Comparison of ENCODE assay signal across 19 mouse cellular contexts in genomic region chr12:75845070-75845469, GRCm38 (mm10). TPM values are rescaled to one million over a fixed set of nuclear protein-coding genes. Genes with fewer than 3 reads are reported as not detected.
DNase-seq lines count a peak whose midpoint lies in the region; ATAC-seq and TF ChIP-seq lines count a peak whose summit lies in the region.
"Had no signal": no experiment of that assay in that cellular context is flagged by ENCODE, and none has a peak within 500 bp of the region (broad histone marks: within the 10 kb centered on the region; RNA-seq: fewer than 3 reads in every experiment).

No protein-coding gene starts in this region.

- no peak overlapping the region for H3K9ac ChIP-seq in heart, embryonic 12.5 days
- no peak overlapping the region for H3K9ac ChIP-seq in intestine, embryonic 14.5 days (ENCODE audit: low read length)
- H3K9ac ChIP-seq in intestine, embryonic 16.5 days (ENCODE audit: low read depth, low read length), result no peak overlapping the region
- no peak overlapping the region for H3K9ac ChIP-seq in lung, embryonic 15.5 days
- no peak overlapping the region for H3K9ac ChIP-seq in MEL (ENCODE audit: control insufficient read depth, low read depth, low read length, poor library complexity, severe bottlenecking)
- H3K9ac ChIP-seq: embryonic facial prominence, embryonic 15.5 days; forebrain, embryonic 15.5 days; hindbrain, embryonic 14.5 days had no signal

- H3K4me1 ChIP-seq in heart, embryonic 12.5 days (replicated peaks), result peaks cover 50% of the 10 kb centered on the region
- peaks cover 6% of the 10 kb centered on the region; the same call in 1 of the 2 replicates for H3K4me1 ChIP-seq in intestine, embryonic 14.5 days (replicated peaks; ENCODE audit: control insufficient read depth, insufficient read depth, low read length)
- H3K4me1 ChIP-seq in intestine, embryonic 16.5 days (ENCODE audit: control insufficient read depth, insufficient read depth, low read length), result 0 out of 2 replicates have a peak, but pooled peaks cover 3% of the 10 kb centered on the region
- peaks cover 16% of the 10 kb centered on the region for H3K4me1 ChIP-seq in lung, embryonic 15.5 days
- peaks cover 0 to 7% of the 10 kb centered on the region in 2 experiments; a peak in 2 of 4 replicates for H3K4me1 ChIP-seq in MEL (ENCODE audit: control insufficient read depth in 1 of 2, insufficient read depth in 2 of 2, low read length in 2 of 2)
- H3K4me1 ChIP-seq: embryonic facial prominence, embryonic 15.5 days; forebrain, embryonic 15.5 days had no signal

- no peak overlapping the region for H3K4me2 ChIP-seq in heart, embryonic 12.5 days
- peak overlapping the region; percentile 13; the same call in 1 of the 2 replicates for H3K4me2 ChIP-seq in intestine, embryonic 14.5 days (ENCODE audit: low read length)
- no peak overlapping the region for H3K4me2 ChIP-seq in intestine, embryonic 16.5 days (ENCODE audit: low read depth, low read length)
- no peak overlapping the region for H3K4me2 ChIP-seq in lung, embryonic 15.5 days
- H3K4me2 ChIP-seq: embryonic facial prominence, embryonic 15.5 days; forebrain, embryonic 15.5 days; hindbrain, embryonic 14.5 days had no signal

- ATAC-seq in heart, embryonic 12.5 days (ENCODE audit: insufficient number of reproducible peaks, low FRiP score), result no peak
- no peak for ATAC-seq in intestine, embryonic 14.5 days (replicated peaks; ENCODE audit: low FRiP score, low TSS enrichment, low read depth)
- no peak for ATAC-seq in intestine, embryonic 16.5 days
- ATAC-seq in lung, embryonic 15.5 days (ENCODE audit: borderline replicate concordance, extremely low read depth, low FRiP score, low TSS enrichment), result peak; percentile 40; the same call in 1 of the 2 replicates
- no peak for ATAC-seq in erythroblast, adult 5-6 weeks (replicated peaks; ENCODE audit: low FRiP score, poor library complexity, severe bottlenecking)
- ATAC-seq: forebrain, embryonic 15.5 days; intestine, postnatal 0 days had no signal

- H3K27ac ChIP-seq in heart, embryonic 12.5 days (ENCODE audit: poor library complexity, severe bottlenecking), result peak overlapping the region; percentile 12; the same call in 1 of the 2 replicates
- no peak overlapping the region for H3K27ac ChIP-seq in intestine, embryonic 14.5 days (ENCODE audit: low read depth)
- no peak overlapping the region for H3K27ac ChIP-seq in intestine, embryonic 16.5 days (ENCODE audit: low read length)
- H3K27ac ChIP-seq in lung, embryonic 15.5 days, result no peak overlapping the region
- H3K27ac ChIP-seq in MEL (ENCODE audit: control insufficient read depth, low read depth, low read length), result no peak overlapping the region
- H3K27ac ChIP-seq: embryonic facial prominence, embryonic 15.5 days; forebrain, embryonic 15.5 days; hindbrain, embryonic 10.5 days; hindbrain, embryonic 14.5 days had no signal

- no peaks in the 10 kb centered on the region for H3K27me3 ChIP-seq in heart, embryonic 12.5 days (replicated peaks)
- no peaks in the 10 kb centered on the region for H3K27me3 ChIP-seq in intestine, embryonic 14.5 days (replicated peaks; ENCODE audit: control insufficient read depth, insufficient read depth, low read length)
- H3K27me3 ChIP-seq in intestine, embryonic 16.5 days (replicated peaks; ENCODE audit: control insufficient read depth, insufficient read depth, low read length), result no peaks in the 10 kb centered on the region
- no peaks in the 10 kb centered on the region for H3K27me3 ChIP-seq in lung, embryonic 15.5 days
- no peaks in the 10 kb centered on the region; a peak in 2 of 4 replicates for H3K27me3 ChIP-seq in MEL (ENCODE audit: control insufficient read depth in 1 of 2, insufficient read depth in 2 of 2, low read length in 2 of 2)
- H3K27me3 ChIP-seq: embryonic facial prominence, embryonic 15.5 days; forebrain, embryonic 15.5 days had no signal

- H3K79me2 ChIP-seq in MEL (ENCODE audit: control insufficient read depth, insufficient read depth, low read length, poor library complexity), result no peaks in the 10 kb centered on the region

- no peak for TF ChIP-seq POLR2A in MEL (IDR thresholded peaks at IDR 0.05; ENCODE audit: control insufficient read depth in 1 of 2, insufficient read depth in 1 of 2, low read depth in 1 of 2, low read length in 2 of 2, poor library complexity in 1 of 2)

- no peaks in the 10 kb centered on the region for H3K9me3 ChIP-seq in heart, embryonic 12.5 days (replicated peaks)
- no peaks in the 10 kb centered on the region for H3K9me3 ChIP-seq in intestine, embryonic 14.5 days (ENCODE audit: control insufficient read depth, low read length)
- H3K9me3 ChIP-seq in intestine, embryonic 16.5 days (ENCODE audit: control insufficient read depth, low read length), result no peaks in the 10 kb centered on the region
- no peaks in the 10 kb centered on the region for H3K9me3 ChIP-seq in lung, embryonic 15.5 days
- no peaks in the 10 kb centered on the region for H3K9me3 ChIP-seq in MEL (replicated peaks; ENCODE audit: insufficient read depth, low read length)
- H3K9me3 ChIP-seq: embryonic facial prominence, embryonic 15.5 days; forebrain, embryonic 15.5 days; hindbrain, embryonic 10.5 days had no signal

- DNase-seq in heart, adult 8-10 months (ENCODE audit: low spot score), result no peak
- no peak for DNase-seq in intestine, embryonic 14.5 days (ENCODE audit: low spot score)
- no peak for DNase-seq in lung, postnatal 14 days
- DNase-seq in MEL (ENCODE audit: low read depth, low spot score), result peak; percentile 59
- DNase-seq: adrenal gland, adult 8-10 months; adrenal gland, postnatal 36 days; cerebellum, adult 2 months; cerebellum, postnatal 10 days; embryo, embryonic 11 days; heart, postnatal 14 days had no signal

- TF ChIP-seq RAD21 in MEL (IDR thresholded peaks at IDR 0.05; ENCODE audit: low read depth, low read length), result no peak

- H3K4me3 ChIP-seq in heart, embryonic 12.5 days, result no peak overlapping the region
- H3K4me3 ChIP-seq in intestine, embryonic 14.5 days (ENCODE audit: low read depth, low read length), result no peak overlapping the region
- H3K4me3 ChIP-seq in intestine, embryonic 16.5 days (ENCODE audit: low read length), result no peak overlapping the region
- H3K4me3 ChIP-seq in lung, embryonic 15.5 days, result no peak overlapping the region
- H3K4me3 ChIP-seq in MEL (ENCODE audit: control insufficient read depth in 1 of 2, insufficient read depth in 1 of 2, low read depth in 2 of 2, low read length in 2 of 2), result no peak overlapping the region
- H3K4me3 ChIP-seq: embryonic facial prominence, embryonic 15.5 days; forebrain, embryonic 15.5 days; hindbrain, embryonic 10.5 days had no signal

- peak; percentile 72 to 80 for TF ChIP-seq EP300 in MEL (IDR thresholded peaks at IDR 0.05; ENCODE audit: low read depth in 1 of 2, low read length in 2 of 2)

- no peak for TF ChIP-seq CTCF in MEL (IDR thresholded peaks at IDR 0.05 in 2 of 3, conservative IDR thresholded peaks at IDR 0.05 in 1 of 3; ENCODE audit: control insufficient read depth in 1 of 3, insufficient read depth in 1 of 3, low read depth in 2 of 3, low read length in 3 of 3, poor library complexity in 1 of 3, severe bottlenecking in 1 of 3)

- 42% methylated on average over 9 of the region's 9 CpGs for WGBS in heart, embryonic 12.5 days
- whole genome bisulfite sequencing in intestine, embryonic 14.5 days, result 33% methylated on average over 9 of the region's 9 CpGs
- 41% methylated on average over 9 of the region's 9 CpGs for WGBS in intestine, embryonic 16.5 days
- WGBS in lung, embryonic 15.5 days, result 29% methylated on average over 9 of the region's 9 CpGs

- no peaks in the 10 kb centered on the region for H3K36me3 ChIP-seq in heart, embryonic 12.5 days
- H3K36me3 ChIP-seq in intestine, embryonic 14.5 days (ENCODE audit: control insufficient read depth, insufficient read depth, low read length), result no peaks in the 10 kb centered on the region
- H3K36me3 ChIP-seq in intestine, embryonic 16.5 days (ENCODE audit: control insufficient read depth, insufficient read depth, low read length), result no peaks in the 10 kb centered on the region
- no peaks in the 10 kb centered on the region for H3K36me3 ChIP-seq in lung, embryonic 15.5 days
- H3K36me3 ChIP-seq in MEL (ENCODE audit: control insufficient read depth in 1 of 2, insufficient read depth in 2 of 2, low read length in 2 of 2), result peaks cover 0 to 6% of the 10 kb centered on the region in 2 experiments; a peak in 2 of 4 replicates
- H3K36me3 ChIP-seq: embryonic facial prominence, embryonic 15.5 days; forebrain, embryonic 15.5 days had no signal

TF ChIP-seq in MEL, 35 proteins besides CTCF, POLR2A, EP300 and RAD21 (continues in another document):
- TF ChIP-seq HCFC1 (IDR thresholded peaks at IDR 0.05; ENCODE audit: low read depth, low read length), result no peak
- TF ChIP-seq MAZ (IDR thresholded peaks at IDR 0.05; ENCODE audit: low read depth, low read length), result no peak
- TF ChIP-seq E2F4 (IDR thresholded peaks at IDR 0.05; ENCODE audit: borderline replicate concordance, low read depth, low read length), result no peak
- no peak for TF ChIP-seq TBP (IDR thresholded peaks at IDR 0.05; ENCODE audit: low read depth, low read length)
- peak; percentile 50 for TF ChIP-seq GATA1 (IDR thresholded peaks at IDR 0.05; ENCODE audit: low read depth, low read length)
- 0 out of 2 replicates have a peak, but pooled peaks have one; percentile 15 for TF ChIP-seq ETS1 (IDR thresholded peaks at IDR 0.05; ENCODE audit: low read depth, low read length)
- TF ChIP-seq MXI1 (IDR thresholded peaks at IDR 0.05; ENCODE audit: low read depth, low read length), result no peak
- 0 out of 2 replicates have a peak, but pooled peaks have one; percentile 17 for TF ChIP-seq MYC (IDR thresholded peaks at IDR 0.05; ENCODE audit: low read depth, low read length)
- TF ChIP-seq ZNF384 (IDR thresholded peaks at IDR 0.05; ENCODE audit: low read depth, low read length), result no peak
- TF ChIP-seq MEF2A (IDR thresholded peaks at IDR 0.05; ENCODE audit: extremely low read depth, insufficient replicate concordance, low read depth, low read length, poor library complexity, severe bottlenecking), result no peak
- TF ChIP-seq USF2 (IDR thresholded peaks at IDR 0.05; ENCODE audit: borderline replicate concordance in 1 of 2, insufficient read depth in 1 of 2, low read depth in 1 of 2, low read length in 2 of 2), result no peak
- peak; percentile 72 for TF ChIP-seq TAL1 (IDR thresholded peaks at IDR 0.05; ENCODE audit: low read length)

RNA-seq across cellular contexts. Expression of gene Syne2, which starts 27.1 kb away (rescaled TPM):
- polyA plus RNA-seq in heart, embryonic 12.5 days (2016; fragmentation: Nextera tagmentation; extraction: Ambion mirVana), result 63.7 and 65.4 TPM in 2 replicates
- 10 to 100 TPM; 32.6 to 39.6 (median 36.4) TPM for total RNA-seq in heart, adult 8-10 months (2022)
- polyA plus RNA-seq in intestine, embryonic 14.5 days (2014; fragmentation: Nextera tagmentation; extraction: Ambion mirVana), result 41.5 and 44.7 TPM in 2 replicates
- 26.1 and 28.4 TPM in 2 replicates for polyA plus RNA-seq in intestine, embryonic 16.5 days (2015; fragmentation: Nextera tagmentation; extraction: Ambion mirVana)
- 60.6 and 67.2 TPM in 2 replicates for polyA plus RNA-seq in lung, embryonic 15.5 days (2015; fragmentation: Nextera tagmentation; extraction: Ambion mirVana)
- 0.10 and 0.15 TPM in 2 replicates for total RNA-seq in MEL (2012; rRNA removed)
- under 1 TPM in 1 of 2 experiments, not detected in 1; 0.06 TPM for polyA plus RNA-seq in MEL (2012; ENCODE audit: insufficient read depth in 1 of 2, insufficient read length in 2 of 2, low read depth in 1 of 2, low replicate concordance in 2 of 2, missing spikeins in 1 of 2)
- total RNA-seq in erythroblast, adult 5-6 weeks (2015; ENCODE audit: low replicate concordance), result 10.8 and 11.1 TPM in 2 replicates
- 6.8 and 8.5 TPM in 2 replicates for total RNA-seq in erythroblast, adult 5-6 weeks (2017; ENCODE audit: low replicate concordance)

Comparison
In these comparisons a context has a peak if more than half of its experiments do, and no peak if none do; other contexts are left out.
1. RNA of gene Syne2, which starts 27.1 kb away (polyA plus RNA-seq): 60.6 to 67.2 TPM in lung, embryonic 15.5 days, 63.7 to 65.4 TPM in heart, embryonic 12.5 days, 41.5 to 44.7 TPM in intestine, embryonic 14.5 days and 26.1 to 28.4 TPM in intestine, embryonic 16.5 days; 0.06 TPM in MEL; every median in the first group is over 10 times any median in the second.